Mouse (Mus musculus): ENCODE measurements around the gene Slc17a9. TPM values are rescaled to one million over a fixed set of nuclear protein-coding genes. Genes with fewer than 3 reads are reported as not detected.
"Not testable (repeated sequence)": the region's sequence is repeated elsewhere in the genome, so short reads cannot be mapped to it uniquely, and the experiment has no call there.

The Slc17a9 gene
- polyA plus RNA-seq, 1 experiment from 2014 or later = 1.7 TPM

DNA sequence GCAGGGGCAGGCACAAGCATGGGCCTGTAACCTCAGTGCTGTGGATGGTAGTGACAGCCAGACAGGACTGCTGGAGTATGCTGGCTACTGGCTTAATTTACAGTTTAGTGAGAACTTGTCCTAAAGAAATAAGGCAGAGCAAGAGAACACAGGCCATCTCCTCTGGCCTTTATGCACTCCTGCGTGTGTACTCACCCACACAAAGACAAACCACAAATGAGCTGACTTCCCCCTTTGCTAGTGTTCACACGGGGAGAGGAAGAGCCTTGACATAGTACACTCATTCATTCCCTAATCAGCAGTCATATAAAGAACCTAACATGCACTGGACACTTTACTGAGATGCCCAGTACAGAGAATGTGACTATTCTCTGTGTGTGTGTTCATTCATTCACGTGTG lies 20.0 kb upstream of the Slc17a9 start:
- Histone ChIP-seq H3K4me2 (replicated peaks; ENCODE audit: low read depth, low read length) (no peak overlapping the region), H3K27ac (ENCODE audit: low read length) (no peak overlapping the region), H3K9me3 (ENCODE audit: control insufficient read depth, low read depth, low read length) (no peaks in the 10 kb centered on the region), H3K9ac (replicated peaks; ENCODE audit: low read depth, low read length) (no peak overlapping the region), H3K36me3 (ENCODE audit: control insufficient read depth, insufficient read depth, low read length) (no peaks in the 10 kb centered on the region), H3K4me3 (ENCODE audit: low read depth, low read length) (no peak overlapping the region), H3K4me1 (ENCODE audit: control insufficient read depth, insufficient read depth, low read length) (peaks cover 22% of the 10 kb centered on the region), H3K27me3 (ENCODE audit: control insufficient read depth, insufficient read depth, low read length) (no peaks in the 10 kb centered on the region)
- WGBS = 82% methylated on average over 3 of the region's 3 CpGs
- no peak for ATAC-seq (ENCODE audit: insufficient number of reproducible peaks, insufficient read depth, low FRiP score, low read depth)

DNA sequence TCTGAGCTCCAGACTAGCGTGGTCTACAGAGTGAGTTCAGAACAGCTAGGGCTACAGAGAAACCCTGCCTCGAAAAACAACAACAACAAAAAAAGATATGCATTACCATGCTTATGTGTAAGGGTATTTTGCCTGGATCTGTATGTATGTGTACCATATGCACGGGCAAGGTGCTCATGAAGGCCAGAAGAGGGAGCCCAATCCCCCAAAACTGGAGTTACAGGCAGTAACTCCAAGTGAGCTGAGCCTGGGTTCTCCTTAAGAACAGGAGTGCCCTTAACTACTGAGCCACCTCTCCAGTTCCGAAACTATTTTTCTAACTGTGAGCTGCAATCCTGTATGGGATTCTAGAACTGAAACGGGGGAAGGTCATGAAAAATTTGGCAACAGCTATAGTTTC lies 19.1 kb upstream of the Slc17a9 start:
- WGBS = 93% methylated on average over 5 of the region's 5 CpGs
- no peak for ATAC-seq (ENCODE audit: insufficient number of reproducible peaks, insufficient read depth, low FRiP score, low read depth)
- no peaks in the 10 kb centered on the region for H3K9me3 ChIP-seq (ENCODE audit: control insufficient read depth, low read depth, low read length)
- H3K36me3 ChIP-seq (ENCODE audit: control insufficient read depth, insufficient read depth, low read length) = no peaks in the 10 kb centered on the region
- no peak overlapping the region for H3K27ac ChIP-seq (ENCODE audit: low read length)
- H3K4me3 ChIP-seq (ENCODE audit: low read depth, low read length) = no peak overlapping the region
- peaks cover 15% of the 10 kb centered on the region for H3K4me1 ChIP-seq (ENCODE audit: control insufficient read depth, insufficient read depth, low read length)
- no peaks in the 10 kb centered on the region for H3K27me3 ChIP-seq (ENCODE audit: control insufficient read depth, insufficient read depth, low read length)
- H3K4me2 ChIP-seq (replicated peaks; ENCODE audit: low read depth, low read length) = no peak overlapping the region
- no peak overlapping the region for H3K9ac ChIP-seq (replicated peaks; ENCODE audit: low read depth, low read length)

DNA sequence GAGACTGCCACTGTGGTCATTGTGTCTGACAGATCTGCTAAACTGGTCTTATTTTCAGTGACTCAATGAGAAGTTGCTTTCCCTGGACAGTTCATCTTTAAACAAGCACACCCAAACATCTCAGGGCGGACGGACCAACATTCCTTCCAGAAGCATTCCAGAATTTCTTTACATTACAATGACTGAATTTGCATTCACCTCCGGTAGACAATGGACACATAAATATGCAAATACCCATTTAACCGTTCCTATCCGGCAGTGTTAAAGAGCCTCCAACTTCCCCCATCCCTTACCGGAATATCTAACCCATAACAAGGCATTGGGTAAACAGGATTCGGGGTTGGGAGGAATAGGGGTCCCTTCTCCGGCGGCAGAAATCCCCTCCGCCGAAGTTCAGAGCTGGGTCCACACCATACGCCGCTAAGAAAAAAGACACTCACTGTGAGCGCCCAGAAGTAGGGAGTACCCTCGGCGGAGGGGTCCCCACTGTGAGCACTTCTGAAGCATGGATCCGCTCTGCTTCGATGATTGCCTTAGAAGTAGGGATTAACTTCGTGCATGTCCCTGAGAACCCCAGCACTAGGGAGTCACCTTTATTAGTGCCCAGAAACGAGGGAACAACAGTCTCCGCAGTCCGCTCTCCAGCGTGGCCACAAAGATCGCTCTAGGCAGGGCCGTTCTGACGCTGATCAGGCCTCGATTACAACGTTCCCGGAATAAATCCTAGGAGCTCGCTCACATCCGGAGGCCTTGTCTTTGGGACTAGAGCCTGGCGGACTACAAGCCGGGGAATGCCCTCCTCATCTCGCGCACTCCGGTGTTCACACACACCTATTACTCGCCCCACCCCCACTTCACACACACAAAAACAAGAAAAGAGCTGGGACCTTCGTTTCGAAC lies 15.8 kb upstream of the Slc17a9 start:
- Histone ChIP-seq H3K36me3 (ENCODE audit: control insufficient read depth, insufficient read depth, low read length) (peaks cover 4% of the 10 kb centered on the region), H3K4me1 (ENCODE audit: control insufficient read depth, insufficient read depth, low read length) (peaks cover 10% of the 10 kb centered on the region; the same call in 1 of the 2 replicates), H3K9ac (replicated peaks; ENCODE audit: low read depth, low read length) (peak overlapping the region; percentile 98), H3K27ac (ENCODE audit: low read length) (peak overlapping the region; percentile 79; the same call in 1 of the 2 replicates), H3K4me2 (replicated peaks; ENCODE audit: low read depth, low read length) (peak overlapping the region; percentile 81), H3K9me3 (ENCODE audit: control insufficient read depth, low read depth, low read length) (no peaks in the 10 kb centered on the region), H3K27me3 (ENCODE audit: control insufficient read depth, insufficient read depth, low read length) (no peaks in the 10 kb centered on the region), H3K4me3 (ENCODE audit: low read depth, low read length) (peak overlapping the region; percentile 99)
- under 1% methylated on average over 39 of the region's 39 CpGs for WGBS
- peak; percentile 43 for ATAC-seq (ENCODE audit: insufficient number of reproducible peaks, insufficient read depth, low FRiP score, low read depth)

DNA sequence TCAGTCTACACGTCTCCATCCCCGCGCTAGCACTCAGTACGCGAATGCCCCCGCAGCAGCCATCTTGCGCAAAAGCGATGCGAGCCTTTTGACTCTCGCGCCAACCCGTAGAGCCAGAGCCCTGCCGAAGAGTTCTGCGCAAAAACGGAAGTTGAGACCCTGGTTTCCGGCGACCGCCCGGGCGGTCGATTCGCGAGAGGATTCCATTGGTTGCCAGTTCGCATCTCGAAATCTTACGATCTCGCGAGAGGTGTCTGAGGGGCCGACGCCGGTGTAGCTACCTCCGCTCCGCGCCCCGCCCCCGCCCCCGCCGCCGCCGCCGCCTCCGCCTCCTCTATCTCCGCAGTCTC lies 15.2 kb upstream of the Slc17a9 start, which contains the start of the genes Dido1 and Gid8:
TSS of gene Dido1 (minus strand) at position 77 of the 350 bp plus-strand sequence.
TSS of gene Gid8 (plus strand) at position 195 of the 350 bp plus-strand sequence.
- under 1% methylated on average over 32 of the region's 43 CpGs for WGBS

DNA sequence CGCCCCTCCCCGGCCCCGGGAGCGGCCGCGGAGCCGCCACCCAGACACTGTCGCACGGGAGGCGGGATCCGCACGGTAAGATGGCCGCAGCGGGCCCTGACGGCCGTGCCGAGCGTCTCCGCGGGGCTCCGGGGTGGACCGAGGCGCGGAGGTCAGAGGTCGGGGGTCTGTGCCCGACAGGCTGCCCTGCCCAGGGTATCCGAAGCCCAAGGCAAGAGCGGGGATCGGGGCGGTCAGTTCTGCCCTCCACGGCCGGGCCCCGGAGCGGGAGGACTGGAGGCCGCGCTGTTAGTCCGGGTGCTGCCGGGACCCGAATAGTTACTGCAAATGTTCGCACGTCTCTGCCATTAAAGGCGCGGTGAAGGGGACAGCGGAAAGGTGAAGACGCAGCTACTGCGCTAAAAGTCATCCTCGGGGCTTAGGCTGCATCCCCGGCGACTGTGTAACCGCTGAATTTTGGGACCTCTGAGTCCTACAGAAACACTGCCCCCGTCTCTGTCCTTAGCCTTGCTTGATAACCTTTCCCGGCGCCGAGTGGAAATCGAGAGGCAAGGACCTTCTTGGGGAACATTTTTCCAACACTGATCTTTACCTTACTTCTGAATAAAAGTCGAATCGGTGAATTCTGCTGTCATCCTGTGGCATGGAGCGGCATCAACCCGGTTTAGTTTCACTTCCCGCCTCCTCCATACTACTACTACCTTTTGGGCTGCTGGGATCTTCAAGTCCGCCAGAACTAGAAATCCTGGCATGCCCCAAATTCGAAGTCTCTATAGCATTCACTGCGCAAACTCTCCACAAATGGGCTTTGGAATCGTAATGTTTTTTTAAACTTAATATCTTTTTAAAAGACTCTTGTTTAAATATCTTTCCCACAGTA lies 14.5 kb upstream of the Slc17a9 start:
- Histone ChIP-seq H3K4me3 (ENCODE audit: low read depth, low read length) (peak overlapping the region; percentile 99), H3K27ac (ENCODE audit: low read length) (peak overlapping the region; percentile 90), H3K4me2 (replicated peaks; ENCODE audit: low read depth, low read length) (peak overlapping the region; percentile 60), H3K36me3 (ENCODE audit: control insufficient read depth, insufficient read depth, low read length) (peaks cover 10% of the 10 kb centered on the region), H3K4me1 (ENCODE audit: control insufficient read depth, insufficient read depth, low read length) (peaks cover 10% of the 10 kb centered on the region; the same call in 1 of the 2 replicates), H3K9me3 (ENCODE audit: control insufficient read depth, low read depth, low read length) (no peaks in the 10 kb centered on the region), H3K9ac (replicated peaks; ENCODE audit: low read depth, low read length) (peak overlapping the region; percentile 98), H3K27me3 (ENCODE audit: control insufficient read depth, insufficient read depth, low read length) (no peaks in the 10 kb centered on the region)
- ATAC-seq (ENCODE audit: insufficient number of reproducible peaks, insufficient read depth, low FRiP score, low read depth) = no peak; the same call in 1 of the 2 replicates
- 2% methylated on average over 64 of the region's 64 CpGs for WGBS

More for the DNA sequence above, 15.2 kb upstream of the Slc17a9 start, which contains the start of the genes Dido1 and Gid8:
- ATAC-seq (ENCODE audit: insufficient number of reproducible peaks, insufficient read depth, low FRiP score, low read depth) = peak; percentile 96
- H3K9ac ChIP-seq (replicated peaks; ENCODE audit: low read depth, low read length) = peak within 1 kb of the TSS; percentile 98
- peak within 1 kb of the TSS; percentile 81 for H3K4me2 ChIP-seq (replicated peaks; ENCODE audit: low read depth, low read length)
- peak within 1 kb of the TSS; percentile 90 for H3K27ac ChIP-seq (ENCODE audit: low read length)
- H3K4me3 ChIP-seq (ENCODE audit: low read depth, low read length) = peak within 1 kb of the TSS; percentile 99
- H3K4me1 ChIP-seq (ENCODE audit: control insufficient read depth, insufficient read depth, low read length) = peaks cover 10% of the 10 kb centered on the region; the same call in 1 of the 2 replicates
- no peaks in the 10 kb centered on the region for H3K9me3 ChIP-seq (ENCODE audit: control insufficient read depth, low read depth, low read length)
- H3K27me3 ChIP-seq (ENCODE audit: control insufficient read depth, insufficient read depth, low read length) = no peaks in the 10 kb centered on the region
- peaks cover 10% of the 10 kb centered on the region for H3K36me3 ChIP-seq (ENCODE audit: control insufficient read depth, insufficient read depth, low read length)

DNA sequence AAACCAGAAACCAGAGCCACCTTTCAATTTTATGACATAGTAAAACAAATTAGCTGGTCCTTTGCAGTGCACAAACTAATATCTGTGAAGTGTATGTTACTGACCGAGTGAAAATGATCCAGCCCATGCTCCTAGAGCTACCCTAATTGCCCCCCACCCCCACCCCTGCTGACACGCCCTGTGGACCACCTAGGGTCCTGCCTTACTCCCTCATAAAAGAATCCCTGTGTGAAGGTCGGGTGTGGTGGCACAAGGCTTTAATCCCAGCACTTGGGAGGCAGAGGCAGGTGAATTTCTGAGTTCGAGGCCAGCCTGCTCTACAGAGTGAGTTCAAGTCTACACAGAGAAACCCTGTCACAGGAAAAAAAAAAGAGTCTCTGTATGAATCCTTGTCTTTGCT lies 13.5 kb upstream of the Slc17a9 start:
- peak overlapping the region; percentile 98; the same call in 1 of the 2 replicates for H3K9ac ChIP-seq (replicated peaks; ENCODE audit: low read depth, low read length)
- H3K9me3 ChIP-seq (ENCODE audit: control insufficient read depth, low read depth, low read length) = no peaks in the 10 kb centered on the region
- H3K27me3 ChIP-seq (ENCODE audit: control insufficient read depth, insufficient read depth, low read length) = no peaks in the 10 kb centered on the region
- WGBS = 62% methylated on average over 4 of the region's 4 CpGs
- H3K27ac ChIP-seq (ENCODE audit: low read length) = no peak overlapping the region
- H3K4me3 ChIP-seq (ENCODE audit: low read depth, low read length) = peak overlapping the region; percentile 99
- H3K4me1 ChIP-seq (ENCODE audit: control insufficient read depth, insufficient read depth, low read length) = peaks cover 10% of the 10 kb centered on the region; the same call in 1 of the 2 replicates
- peaks cover 15% of the 10 kb centered on the region for H3K36me3 ChIP-seq (ENCODE audit: control insufficient read depth, insufficient read depth, low read length)
- peak overlapping the region; percentile 60; the same call in 1 of the 2 replicates for H3K4me2 ChIP-seq (replicated peaks; ENCODE audit: low read depth, low read length)
- ATAC-seq (ENCODE audit: insufficient number of reproducible peaks, insufficient read depth, low FRiP score, low read depth) = no peak

DNA sequence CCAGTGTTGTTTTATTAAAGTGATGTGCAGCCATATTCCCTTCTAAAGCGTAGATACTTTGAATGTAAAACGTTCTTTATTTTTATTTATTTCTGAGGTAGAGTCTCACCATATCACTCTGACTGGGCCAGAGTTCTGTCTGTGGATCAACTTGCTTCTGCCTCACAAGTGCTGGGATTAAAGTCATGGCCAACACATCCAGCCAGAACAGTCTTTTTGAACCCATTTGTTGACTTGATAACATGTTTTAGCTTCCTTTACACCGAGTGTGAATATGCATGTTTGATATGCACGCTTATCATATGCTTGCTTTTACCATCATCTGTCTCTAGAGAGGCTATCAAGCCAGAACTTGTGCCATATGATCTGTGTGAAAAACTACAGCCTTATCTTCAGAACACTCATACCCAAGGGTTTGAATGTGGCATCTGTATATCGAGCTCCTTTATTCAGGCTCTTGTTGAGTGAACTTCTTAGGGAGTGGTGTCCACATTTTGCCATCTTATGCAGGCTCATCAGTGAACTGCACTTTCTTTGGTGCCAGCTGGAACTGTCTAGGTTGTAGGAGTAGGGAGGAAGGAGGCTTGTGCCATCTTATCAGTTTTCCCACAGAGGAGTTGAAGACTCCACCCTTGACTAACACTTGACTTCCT lies 12.9 kb upstream of the Slc17a9 start:
- H3K4me2 ChIP-seq (replicated peaks; ENCODE audit: low read depth, low read length) = no peak overlapping the region
- H3K9me3 ChIP-seq (ENCODE audit: control insufficient read depth, low read depth, low read length) = no peaks in the 10 kb centered on the region
- H3K4me1 ChIP-seq (ENCODE audit: control insufficient read depth, insufficient read depth, low read length) = peaks cover 10% of the 10 kb centered on the region; the same call in 1 of the 2 replicates
- H3K4me3 ChIP-seq (ENCODE audit: low read depth, low read length) = no peak overlapping the region
- peaks cover 21% of the 10 kb centered on the region for H3K36me3 ChIP-seq (ENCODE audit: control insufficient read depth, insufficient read depth, low read length)
- WGBS = 94% methylated on average over 5 of the region's 5 CpGs
- no peak for ATAC-seq (ENCODE audit: insufficient number of reproducible peaks, insufficient read depth, low FRiP score, low read depth)
- no peak overlapping the region for H3K27ac ChIP-seq (ENCODE audit: low read length)
- no peak overlapping the region for H3K9ac ChIP-seq (replicated peaks; ENCODE audit: low read depth, low read length)
- no peaks in the 10 kb centered on the region for H3K27me3 ChIP-seq (ENCODE audit: control insufficient read depth, insufficient read depth, low read length)

DNA sequence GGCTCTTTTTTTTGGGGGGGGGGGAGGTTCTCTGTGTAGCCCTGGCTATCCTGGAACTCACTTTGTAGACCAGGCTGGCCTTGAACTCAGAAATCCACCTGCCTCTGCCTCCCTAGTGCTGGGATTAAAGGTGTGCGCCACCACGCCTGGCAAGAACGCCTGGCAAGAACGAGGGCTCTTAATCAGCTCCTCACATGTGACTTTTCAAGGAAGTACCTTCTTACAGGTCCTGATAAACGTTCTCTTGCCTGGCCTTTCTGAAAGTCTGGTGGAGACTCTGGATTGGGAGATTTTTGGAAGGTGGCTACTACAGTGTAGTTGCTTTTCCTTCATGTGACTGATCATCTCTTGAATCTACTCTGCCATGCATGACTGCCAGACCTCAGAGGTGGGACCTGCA lies 2.3 kb upstream of the Slc17a9 start:
- ATAC-seq (ENCODE audit: insufficient number of reproducible peaks, insufficient read depth, low FRiP score, low read depth); H3K27me3 ChIP-seq (ENCODE audit: control insufficient read depth, insufficient read depth, low read length); H3K4me2 ChIP-seq (replicated peaks; ENCODE audit: low read depth, low read length); H3K9ac ChIP-seq (replicated peaks; ENCODE audit: low read depth, low read length); H3K9me3 ChIP-seq (ENCODE audit: control insufficient read depth, low read depth, low read length); H3K27ac ChIP-seq (ENCODE audit: low read length); H3K4me1 ChIP-seq (ENCODE audit: control insufficient read depth, insufficient read depth, low read length); H3K4me3 ChIP-seq (ENCODE audit: low read depth, low read length): not testable (repeated sequence)
- H3K36me3 ChIP-seq (ENCODE audit: control insufficient read depth, insufficient read depth, low read length) = peaks cover 48% of the 10 kb centered on the region
- 90% methylated on average over 5 of the region's 5 CpGs for WGBS

Data from stomach, embryonic 14.5 days (tissue).